Mouse (Mus musculus) c-Kit-positive CD71-positive TER-119-negative erythroid progenitor cells, embryonic 14.5 days (primary cell): Measurements from ENCODE around the gene Ssxb2.
"Not testable (repeated sequence)": the region's sequence is repeated elsewhere in the genome, so short reads cannot be mapped to it uniquely, and the experiment has no call there.

Experiments
- DNase-seq: peaks from one replicate; pipeline ENCODE4 v3.0.0-alpha.2; 2013; ENCODE audit warnings: low read depth

Gene Ssxb2

GRCm38 (mm10) chrX:8461626-8462025 is at the start of gene Ssxb2:
Gene Ssxb2 (minus strand): TSS chrX:8461726.
- DNase-seq, result not testable (repeated sequence)

DNA sequence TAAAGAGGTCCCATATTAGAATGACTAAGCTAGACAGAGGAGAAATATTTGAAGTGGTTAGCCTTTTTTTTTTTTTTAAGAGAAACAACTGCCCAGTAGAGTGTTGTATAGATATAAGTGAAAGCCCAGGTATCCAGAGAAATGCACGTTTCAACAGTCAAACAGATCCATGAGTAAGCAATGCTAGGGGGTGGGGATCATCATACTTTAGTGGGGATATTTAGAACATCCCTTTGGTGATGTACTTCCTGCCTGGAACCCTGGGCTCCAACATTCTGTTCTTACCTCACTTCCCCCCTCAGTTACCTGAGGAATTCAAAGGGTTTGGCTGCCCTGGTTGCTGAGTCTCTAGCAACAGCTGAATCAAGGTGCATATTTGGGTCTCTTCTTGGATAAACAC is 48.5 kb downstream of the Ssxb2 start, which contains the start of gene Ssxb1:
TSS of gene Ssxb1 (plus strand) at position 301 of the 400 bp plus-strand sequence.
- not testable (repeated sequence) for DNase-seq
